Mouse (Mus musculus): Measurements from ENCODE around the gene Gm29609.

The Gm29609 gene

GRCm38 (mm10) chr5:31198170-31198569 lies 18.5 kb upstream of the Gm29609 start:
- no peak for DNase-seq (ENCODE audit: low spot score)

GRCm38 (mm10) chr5:31197072-31197471 lies 17.4 kb upstream of the Gm29609 start:
- no peak for DNase-seq (ENCODE audit: low spot score)

- DNase-seq (ENCODE audit: low spot score): no peak
Measured at GRCm38 (mm10) chr5:31196207-31196606, 16.5 kb upstream of the Gm29609 start.

- no peak for DNase-seq (ENCODE audit: low spot score)
Measured at GRCm38 (mm10) chr5:31195671-31196070, 16.0 kb upstream of the Gm29609 start.

- DNase-seq (ENCODE audit: low spot score): no peak
Measured at GRCm38 (mm10) chr5:31194486-31195485, 15.1 kb upstream of the Gm29609 start.

GRCm38 (mm10) chr5:31193631-31194281 lies 14.0 kb upstream of the Gm29609 start:
- DNase-seq (ENCODE audit: low spot score): peak; percentile 69

GRCm38 (mm10) chr5:31192939-31193630 lies 13.4 kb upstream of the Gm29609 start, which contains the start of the genes Snx17 and Eif2b4:
Gene Snx17 (plus strand): TSS chr5:31193227.
Gene Eif2b4 (minus strand): TSS chr5:31193430.
- peak; percentile 97 for DNase-seq (ENCODE audit: low spot score)

GRCm38 (mm10) chr5:31192045-31192938 lies 12.6 kb upstream of the Gm29609 start:
- DNase-seq (ENCODE audit: low spot score): no peak

- DNase-seq (ENCODE audit: low spot score): no peak
Measured at GRCm38 (mm10) chr5:31190201-31190600, 10.5 kb upstream of the Gm29609 start.

- no peak for DNase-seq (ENCODE audit: low spot score)
Measured at GRCm38 (mm10) chr5:31188223-31188840, 8.6 kb upstream of the Gm29609 start.

GRCm38 (mm10) chr5:31183678-31184077 lies 4.0 kb upstream of the Gm29609 start:
- no peak for DNase-seq (ENCODE audit: low spot score)

- no peak for DNase-seq (ENCODE audit: low spot score)
Measured at GRCm38 (mm10) chr5:31181183-31181770, 1.6 kb upstream of the Gm29609 start.

GRCm38 (mm10) chr5:31179301-31179765 lies 378 bp downstream of the Gm29609 start:
- peak; percentile 59 for DNase-seq (ENCODE audit: low spot score)

- DNase-seq (ENCODE audit: low spot score): no peak
Measured at GRCm38 (mm10) chr5:31168630-31169029, 11.1 kb downstream of the Gm29609 start.

GRCm38 (mm10) chr5:31164878-31165277 lies 14.8 kb downstream of the Gm29609 start:
- DNase-seq (ENCODE audit: low spot score): no peak

GRCm38 (mm10) chr5:31162462-31162861 lies 17.2 kb downstream of the Gm29609 start:
- no peak for DNase-seq (ENCODE audit: low spot score)

- DNase-seq (ENCODE audit: low spot score): peak; percentile 77
Measured at GRCm38 (mm10) chr5:31154152-31154553, 25.6 kb downstream of the Gm29609 start, which contains the start of gene Mpv17. Gene Mpv17 (minus strand): TSS chr5:31154251.

- DNase-seq (ENCODE audit: low spot score): no peak
Measured at GRCm38 (mm10) chr5:31153516-31154151, 26.1 kb downstream of the Gm29609 start.

- peak; percentile 55 for DNase-seq (ENCODE audit: low spot score)
Measured at GRCm38 (mm10) chr5:31151746-31152145, 28.0 kb downstream of the Gm29609 start.

GRCm38 (mm10) chr5:31149781-31150180 lies 29.9 kb downstream of the Gm29609 start:
- peak; percentile 75 for DNase-seq (ENCODE audit: low spot score)

Data from adipocyte (in vitro differentiated cells).